Mouse (Mus musculus): Measurements from ENCODE around the gene Ccdc88a. TPM values are rescaled to one million over a fixed set of nuclear protein-coding genes. Genes with fewer than 3 reads are reported as not detected.
A peak's percentile ranks its signal among the peaks of the same experiment; 100 is the strongest.

The Ccdc88a gene
- total RNA-seq, 2 experiments from 2014 or later: 128 to 132 TPM

- intact Hi-C loops (cut with DNase I): loop anchor here (5.0 kb wide), 1 partner anchor 145 kb away; the partner anchor contains the start of gene Rtn4
- DNase-seq: no peak
Observed at GRCm38 (mm10) chr11:29547249-29547751, 173.8 kb downstream of the Ccdc88a start.

GRCm38 (mm10) chr11:29547752-29548503, 174.5 kb downstream of the Ccdc88a start, which contains the start of the genes Clhc1 and Rps27a:
TSS of gene Clhc1 (plus strand) at chr11:29547950.
TSS of gene Rps27a (minus strand) at chr11:29548109.
- peak; percentile 94 for DNase-seq
- intact Hi-C loops (cut with DNase I): loop anchor here (5.0 kb wide), 1 partner anchor 144 kb away; the partner anchor contains the start of gene Rtn4

DNA sequence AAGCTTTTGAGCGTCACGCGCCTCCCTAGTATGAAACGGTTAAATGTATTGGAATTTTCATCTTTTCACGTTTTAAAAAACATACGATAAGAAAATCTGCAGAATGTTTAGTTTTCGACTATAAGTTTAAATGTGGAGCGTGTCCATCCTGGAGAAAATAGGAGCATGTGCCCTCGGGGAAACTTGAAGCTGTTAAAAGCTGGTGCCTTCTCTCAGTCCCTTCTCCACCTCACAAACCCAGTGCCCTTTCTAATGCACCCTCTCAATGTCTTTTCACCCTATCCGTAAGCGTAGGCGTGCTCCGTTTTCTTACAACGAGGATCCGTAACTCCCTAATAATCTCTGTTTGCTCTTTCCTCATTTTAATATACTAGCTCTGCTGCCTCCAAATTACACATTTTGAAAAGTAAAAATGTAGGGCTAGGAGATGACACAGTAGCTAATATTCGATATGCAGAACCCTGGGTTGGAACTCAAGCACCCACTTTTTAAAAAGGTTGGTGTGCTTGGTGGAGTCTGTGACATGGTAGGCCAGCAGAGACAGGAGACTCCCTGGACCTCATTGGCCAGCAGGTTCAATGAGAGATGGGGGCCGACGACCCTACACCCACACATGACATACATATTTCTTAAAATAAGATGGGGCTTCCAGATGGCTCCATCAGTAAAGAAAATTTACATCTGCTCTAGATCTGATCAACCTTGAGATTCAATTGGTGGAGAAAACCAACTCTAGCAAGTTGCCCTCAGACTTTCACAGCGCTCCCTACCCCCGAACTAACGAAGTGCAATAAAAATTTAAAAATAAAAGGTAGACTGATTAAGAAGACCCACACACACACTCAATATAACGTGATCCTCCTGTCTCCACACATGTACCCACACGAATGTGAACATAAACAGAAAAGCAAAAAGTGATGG, 175.3 kb downstream of the Ccdc88a start:
- intact Hi-C loops (cut with DNase I): loop anchor here (5.0 kb wide), 1 partner anchor 144 kb away; the partner anchor contains the start of gene Rtn4
- no peak for DNase-seq

- DNase-seq: no peak
- intact Hi-C loops (cut with DNase I): loop anchor here (5.0 kb wide), 1 partner anchor 143 kb away; the partner anchor contains the start of gene Rtn4
Observed at GRCm38 (mm10) chr11:29549425-29549778, 175.9 kb downstream of the Ccdc88a start.

Other genes with a start within 250 kb of the Ccdc88a start
- 10 to 100 TPM; 22.1 to 26.1 TPM for gene Pnpt1, start 242.9 kb upstream of the Ccdc88a start, total RNA-seq (2021)
- 10 to 100 TPM; 53.8 to 56.7 TPM for gene Ppp4r3b, start 200.8 kb upstream of the Ccdc88a start, total RNA-seq (2021)
- 100 to 1,000 TPM; 105 to 113 TPM for gene Cfap36, start 126.2 kb upstream of the Ccdc88a start, total RNA-seq (2021)
- gene Prorsd1, start 141.4 kb downstream of the Ccdc88a start, total RNA-seq (2021): 1 to 10 TPM; 3.3 to 3.8 TPM
- gene Mtif2, start 152.8 kb downstream of the Ccdc88a start, total RNA-seq (2021): 10 to 100 TPM; 33.2 to 40.3 TPM
- under 1 TPM in 1 of 2 experiments, not detected in 1; 0.32 TPM for gene Clhc1, start 174.3 kb downstream of the Ccdc88a start, total RNA-seq (2021)
- 100 to 1,000 TPM; 652 to 712 TPM for gene Rps27a, start 174.5 kb downstream of the Ccdc88a start, total RNA-seq (2021)